Mouse (Mus musculus): ENCODE results near the gene Kif20b.

GRCm38 (mm10) chr19:34882443-34882842 lies 39.7 kb upstream of the Kif20b start:
- no peak for TF ChIP-seq CTCF (IDR thresholded peaks at IDR 0.05; ENCODE audit: low read depth)
- no peak for TF ChIP-seq EP300 (optimal IDR thresholded peaks at IDR 0.05)

Data from stomach, postnatal 0 days (tissue).